Mouse (Mus musculus): ENCODE measurements around the gene Scn3a.

DNA sequence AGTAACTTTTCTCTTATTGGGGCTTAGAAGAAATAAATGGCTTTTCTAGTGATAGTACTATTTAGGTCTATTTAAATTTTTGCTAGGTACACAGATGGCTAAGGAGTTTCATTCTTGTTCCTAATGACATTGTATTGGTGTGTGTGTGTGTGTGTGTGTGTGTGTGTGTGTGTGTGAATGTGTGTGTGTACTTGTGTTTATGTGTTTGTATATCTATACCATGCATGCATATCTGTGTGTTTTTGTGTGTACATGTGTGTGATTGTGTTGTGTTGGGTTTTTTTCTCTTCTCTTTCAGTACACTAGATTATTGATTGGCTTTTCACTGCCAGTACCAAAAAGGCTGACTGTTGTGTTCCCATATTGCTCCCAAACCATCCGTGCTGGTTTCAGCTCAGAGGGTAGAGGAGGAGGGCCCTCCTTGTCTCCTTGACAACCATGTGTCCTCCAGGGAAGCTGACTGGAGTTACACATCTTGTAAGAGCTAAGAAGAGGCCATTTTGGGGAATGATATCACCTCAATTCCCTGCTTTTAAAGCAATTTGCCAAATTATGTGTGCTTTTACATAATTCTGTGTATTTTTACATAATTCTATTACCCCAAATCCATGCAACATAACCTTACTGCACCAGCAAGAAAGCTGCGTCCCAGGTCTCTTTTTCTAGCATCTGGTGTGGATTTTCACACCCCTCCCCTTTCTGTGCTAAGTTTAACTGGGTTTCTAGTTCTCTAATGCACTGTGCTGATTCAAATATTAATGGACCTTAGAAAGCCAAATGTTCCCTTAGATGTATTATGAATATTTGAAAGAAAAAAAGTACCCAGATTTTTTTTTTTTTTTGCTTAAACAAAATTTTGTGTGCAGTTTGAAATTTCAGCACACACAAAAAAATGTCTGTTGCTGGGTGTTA is 116.7 kb downstream of the Scn3a start:
- no peak for TF ChIP-seq FLI1 (IDR thresholded peaks at IDR 0.05; ENCODE audit: low read length)
- TF ChIP-seq GATA1 (IDR thresholded peaks at IDR 0.05; ENCODE audit: borderline replicate concordance, low read length) = no peak

All from megakaryocyte, embryonic 14.5 days (primary cell).